Mouse (Mus musculus): Measurements from ENCODE around the gene Hecw2. TPM values are rescaled to one million over a fixed set of nuclear protein-coding genes. Genes with fewer than 3 reads are reported as not detected.

Hecw2 gene
- total and polyA plus RNA-seq, 2 experiments from 2014 or later, result 4.6 to 15.4 TPM

DNA sequence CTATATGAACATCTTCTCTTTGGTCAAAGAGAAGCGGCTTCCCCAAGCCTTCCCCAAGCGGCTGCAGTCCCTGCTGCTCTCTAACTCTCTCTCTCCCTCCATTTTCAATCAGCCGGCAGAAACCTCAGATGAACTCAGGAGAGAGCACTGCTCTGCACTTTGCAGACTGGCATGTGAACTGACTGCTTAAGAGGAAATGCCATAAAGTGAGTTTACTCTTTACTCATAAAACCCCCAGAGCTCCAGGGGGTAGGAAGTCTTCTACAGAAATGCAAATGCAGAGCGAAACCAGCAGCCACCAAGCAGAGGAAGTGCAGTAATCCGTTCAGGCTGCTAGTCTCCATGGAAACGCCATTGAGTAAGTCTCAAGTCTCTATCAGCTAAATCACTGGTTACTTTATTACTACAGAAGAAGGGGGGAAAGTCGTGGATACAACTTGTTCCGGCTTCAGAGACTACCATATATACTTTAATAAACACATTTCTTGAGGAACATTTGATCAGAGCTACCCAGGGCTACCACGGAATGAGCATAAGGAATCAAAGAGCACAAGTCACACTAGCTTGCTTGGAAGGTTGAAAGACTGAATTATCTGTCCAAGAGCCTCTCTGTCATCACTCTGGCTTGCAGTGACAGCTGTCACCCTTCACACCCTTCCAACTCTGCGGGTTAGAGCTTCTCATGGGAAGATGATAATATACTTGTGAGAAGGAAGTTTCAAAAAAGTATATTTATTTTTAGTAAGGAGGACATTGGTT is 371.1 kb downstream of the Hecw2 start:
- H3K9me3 ChIP-seq (ENCODE audit: low read length), result no peaks in the 10 kb centered on the region
- no peaks in the 10 kb centered on the region for H3K36me3 ChIP-seq (ENCODE audit: insufficient read depth)
- H3K27ac ChIP-seq (ENCODE audit: low read depth, low read length), result no peak overlapping the region
- no peak for TF ChIP-seq CTCF (IDR thresholded peaks at IDR 0.05; ENCODE audit: low read depth)
- no peaks in the 10 kb centered on the region for H3K27me3 ChIP-seq (ENCODE audit: insufficient read depth, low read length)
- H3K4me3 ChIP-seq (ENCODE audit: low read depth, low read length), result 0 out of 2 replicates have a peak overlapping the region, but pooled peaks have one; percentile 17
- peak overlapping the region; percentile 32 for H3K4me2 ChIP-seq (ENCODE audit: low read depth)
- H3K4me1 ChIP-seq (ENCODE audit: insufficient read depth), result peaks cover 10% of the 10 kb centered on the region
- H3K9ac ChIP-seq, result no peak overlapping the region
- ATAC-seq, result peak; percentile 96
- peak; percentile 69 for DNase-seq
- 2% methylated on average over 10 of the region's 10 CpGs for WGBS

- H3K4me1 ChIP-seq (ENCODE audit: insufficient read depth), result peaks cover 10% of the 10 kb centered on the region
- ATAC-seq (no peak), DNase-seq (no peak)
- H3K27ac ChIP-seq (ENCODE audit: low read depth, low read length), result no peak overlapping the region
- H3K27me3 ChIP-seq (ENCODE audit: insufficient read depth, low read length), result no peaks in the 10 kb centered on the region
- no peaks in the 10 kb centered on the region for H3K9me3 ChIP-seq (ENCODE audit: low read length)
- no peak overlapping the region for H3K4me2 ChIP-seq (ENCODE audit: low read depth)
- H3K9ac ChIP-seq, result no peak overlapping the region
- no peak overlapping the region for H3K4me3 ChIP-seq (ENCODE audit: low read depth, low read length)
- H3K36me3 ChIP-seq (ENCODE audit: insufficient read depth), result no peaks in the 10 kb centered on the region
- TF ChIP-seq CTCF (IDR thresholded peaks at IDR 0.05; ENCODE audit: low read depth), result no peak
Measured at GRCm38 (mm10) chr1:53821983-53822382, 373.0 kb downstream of the Hecw2 start.

DNA sequence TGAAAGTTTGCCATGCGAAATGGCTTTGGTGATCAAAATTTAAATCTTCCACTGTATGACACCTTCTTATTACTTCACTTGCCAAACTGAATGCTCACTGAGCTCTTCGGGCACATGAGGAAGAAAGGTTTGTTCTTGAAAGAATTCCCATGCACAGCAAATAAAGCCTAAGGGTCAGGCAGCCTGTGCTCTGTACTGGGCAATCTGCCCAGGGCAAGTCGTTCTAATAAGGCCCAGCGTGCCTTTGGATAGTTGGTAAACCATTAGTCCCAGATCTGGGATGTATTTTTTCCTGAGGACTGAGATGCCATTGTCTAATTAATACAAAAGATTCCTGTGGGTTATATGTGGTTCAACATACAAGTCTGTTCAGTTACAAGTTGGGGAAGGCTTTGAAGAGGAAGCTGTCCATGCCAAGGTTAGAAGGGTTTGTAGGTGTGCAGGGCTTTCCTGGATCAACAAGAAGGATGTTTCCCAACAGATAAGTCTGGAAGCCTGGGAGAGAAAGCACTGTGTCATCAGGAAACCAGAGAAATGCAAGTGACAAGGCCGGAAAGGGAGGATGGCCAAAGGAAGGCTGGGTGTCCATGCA is 374.8 kb downstream of the Hecw2 start:
- no peak for DNase-seq
- no peak overlapping the region for H3K27ac ChIP-seq (ENCODE audit: low read depth, low read length)
- H3K36me3 ChIP-seq (ENCODE audit: insufficient read depth), result no peaks in the 10 kb centered on the region
- no peak for TF ChIP-seq CTCF (IDR thresholded peaks at IDR 0.05; ENCODE audit: low read depth)
- H3K9ac ChIP-seq, result no peak overlapping the region
- H3K4me1 ChIP-seq (ENCODE audit: insufficient read depth), result peaks cover 10% of the 10 kb centered on the region
- no peak overlapping the region for H3K4me3 ChIP-seq (ENCODE audit: low read depth, low read length)
- no peaks in the 10 kb centered on the region for H3K9me3 ChIP-seq (ENCODE audit: low read length)
- no peak for ATAC-seq
- WGBS, result 41% methylated on average over 5 of the region's 5 CpGs
- no peak overlapping the region for H3K4me2 ChIP-seq (ENCODE audit: low read depth)
- no peaks in the 10 kb centered on the region for H3K27me3 ChIP-seq (ENCODE audit: insufficient read depth, low read length)

DNA sequence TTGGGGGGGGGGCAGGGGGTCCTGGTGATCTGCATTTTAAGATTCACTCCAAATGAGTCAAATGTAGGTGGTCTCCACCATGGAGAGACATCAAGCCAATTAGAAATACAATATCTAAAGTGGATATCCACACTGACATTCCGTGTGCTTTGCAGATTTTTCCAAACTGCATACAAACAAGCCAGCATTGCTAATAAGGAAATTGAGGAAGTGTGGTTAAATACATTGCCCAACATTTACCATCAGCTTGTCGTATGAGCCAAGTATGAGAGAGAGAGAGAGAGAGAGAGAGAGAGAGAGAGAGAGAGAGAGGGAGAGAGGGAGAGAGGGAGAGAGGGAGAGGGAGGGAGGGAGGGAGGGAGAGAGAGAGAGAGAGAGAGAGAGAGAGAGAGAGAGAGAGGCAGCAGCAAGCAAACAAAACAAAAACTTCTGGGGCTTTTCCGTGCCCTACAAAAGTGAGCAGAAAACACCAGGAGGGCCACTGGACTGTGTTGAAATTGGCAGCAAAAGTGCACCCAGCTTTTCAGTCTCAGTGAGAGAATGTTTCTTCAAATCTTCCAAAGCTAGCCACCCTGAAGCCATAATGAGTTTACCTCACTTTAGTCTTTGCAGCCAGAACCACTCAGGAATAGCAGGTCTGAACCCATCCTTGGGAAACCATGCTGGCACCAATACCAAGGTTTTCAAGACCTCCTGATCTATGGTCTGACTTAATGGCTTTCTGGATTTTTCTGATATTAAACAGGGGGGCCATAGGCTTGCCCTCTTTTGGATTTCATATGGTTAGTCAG is 376.7 kb downstream of the Hecw2 start:
- no peak for TF ChIP-seq CTCF (IDR thresholded peaks at IDR 0.05; ENCODE audit: low read depth)
- Histone ChIP-seq H3K36me3 (ENCODE audit: insufficient read depth) (no peaks in the 10 kb centered on the region), H3K4me3 (ENCODE audit: low read depth, low read length) (no peak overlapping the region), H3K9me3 (ENCODE audit: low read length) (no peaks in the 10 kb centered on the region), H3K4me1 (ENCODE audit: insufficient read depth) (0 out of 2 replicates have a peak, but pooled peaks cover under 1% of the 10 kb centered on the region), H3K27me3 (ENCODE audit: insufficient read depth, low read length) (no peaks in the 10 kb centered on the region), H3K9ac (no peak overlapping the region), H3K27ac (ENCODE audit: low read depth, low read length) (no peak overlapping the region), H3K4me2 (ENCODE audit: low read depth) (no peak overlapping the region)
- WGBS, result 27% methylated on average over 3 of the region's 3 CpGs
- ATAC-seq (no peak), DNase-seq (no peak)

- WGBS, result 87% methylated on average over 2 of the region's 2 CpGs
- DNase-seq, result no peak
- ATAC-seq, result no peak
Measured at GRCm38 (mm10) chr1:53816353-53816752, 378.6 kb downstream of the Hecw2 start.

GRCm38 (mm10) chr1:53814077-53814705 is 380.8 kb downstream of the Hecw2 start:
- ATAC-seq (no peak), DNase-seq (no peak)
- no peak overlapping the region for H3K4me2 ChIP-seq (ENCODE audit: low read depth)
- no peaks in the 10 kb centered on the region for H3K36me3 ChIP-seq (ENCODE audit: insufficient read depth)
- H3K4me3 ChIP-seq (ENCODE audit: low read depth, low read length), result no peak overlapping the region
- WGBS, result 52% methylated on average over 2 of the region's 2 CpGs
- no peaks in the 10 kb centered on the region for H3K27me3 ChIP-seq (ENCODE audit: insufficient read depth, low read length)
- H3K9ac ChIP-seq, result no peak overlapping the region
- no peaks in the 10 kb centered on the region for H3K4me1 ChIP-seq (ENCODE audit: insufficient read depth)
- H3K27ac ChIP-seq (ENCODE audit: low read depth, low read length), result no peak overlapping the region
- H3K9me3 ChIP-seq (ENCODE audit: low read length), result no peaks in the 10 kb centered on the region
- no peak for TF ChIP-seq CTCF (IDR thresholded peaks at IDR 0.05; ENCODE audit: low read depth)

More at GRCm38 (mm10) chr1:53816353-53816752, 378.6 kb downstream of the Hecw2 start:
- Histone ChIP-seq H3K9ac (no peak overlapping the region), H3K9me3 (ENCODE audit: low read length) (no peaks in the 10 kb centered on the region), H3K36me3 (ENCODE audit: insufficient read depth) (no peaks in the 10 kb centered on the region), H3K4me2 (ENCODE audit: low read depth) (no peak overlapping the region), H3K4me1 (ENCODE audit: insufficient read depth) (no peaks in the 10 kb centered on the region), H3K4me3 (ENCODE audit: low read depth, low read length) (no peak overlapping the region), H3K27me3 (ENCODE audit: insufficient read depth, low read length) (no peaks in the 10 kb centered on the region), H3K27ac (ENCODE audit: low read depth, low read length) (no peak overlapping the region)
- TF ChIP-seq CTCF (IDR thresholded peaks at IDR 0.05; ENCODE audit: low read depth), result no peak
